Mouse (Mus musculus): ENCODE results near the gene Mfsd11. TPM values are rescaled to one million over a fixed set of nuclear protein-coding genes. Genes with fewer than 3 reads are reported as not detected.

The Mfsd11 gene
- total RNA-seq, 2 experiments from 2014 or later: 29.9 to 31.3 TPM

Other genes starting within 250 kb of the Mfsd11 start
- gene Rhbdf2, start 225.4 kb upstream of the Mfsd11 start, total RNA-seq (2021): 1 to 10 TPM; 5.2 to 8.4 TPM
- under 1 TPM in 1 of 2 experiments, not detected in 1; 0.81 TPM for gene Prcd, start 198.9 kb upstream of the Mfsd11 start, total RNA-seq (2021)
- 10 to 100 TPM; 26.6 to 30.3 TPM for gene Cygb, start 198.1 kb upstream of the Mfsd11 start, total RNA-seq (2021)
- not detected for gene St6galnac1, start 76.9 kb upstream of the Mfsd11 start, total RNA-seq (2021)
- 10 to 100 TPM; 39.7 to 50.1 TPM for gene Mxra7, start 24.4 kb upstream of the Mfsd11 start, total RNA-seq (2021)
- gene Mettl23, start 9.2 kb upstream of the Mfsd11 start, total RNA-seq (2021): 10 to 100 TPM; 28.4 to 32.5 TPM
- gene Jmjd6, start 9.0 kb upstream of the Mfsd11 start, total RNA-seq (2021): 10 to 100 TPM; 23.9 to 26.4 TPM
- 100 to 1,000 TPM; 123 to 146 TPM for gene Srsf2, start 654 bp downstream of the Mfsd11 start, total RNA-seq (2021)
- 1 to 10 TPM in 1 of 2 experiments, under 1 TPM in 1; 0.54 to 1.1 TPM for gene Mgat5b, start 66.4 kb downstream of the Mfsd11 start, total RNA-seq (2021)